Mouse (Mus musculus) lung, embryonic 15.5 days (tissue): ENCODE measurements around the gene Insl3. TPM values are rescaled to one million over a fixed set of nuclear protein-coding genes. Genes with fewer than 3 reads are reported as not detected.

ENCODE experiments used
- ATAC-seq: fragments of 200-750 bp; cut with Nextera tagmentation; 2 replicates; pipeline ENCODE4 v1.8.0; 2017; ENCODE audit warnings: moderate number of reproducible peaks, borderline replicate concordance; ENCODE audit not compliant: low FRiP score, low TSS enrichment; ENCODE audit errors: extremely low read depth
- H3K27ac ChIP-seq: fragments of 300-500 bp; sonication (generic); 2 replicates; pipeline ENCODE4 v1.5.1; 2015; ENCODE audit warnings: moderate library complexity, mild to moderate bottlenecking, inconsistent platforms
- H3K27me3 ChIP-seq: fragments of 300-500 bp; sonication (generic); 2 replicates; pipeline ENCODE4 v1.6.1; 2015; ENCODE audit warnings: inconsistent platforms
- H3K36me3 ChIP-seq: fragments of 300-500 bp; sonication (generic); 2 replicates; pipeline ENCODE4 v1.6.1; 2015; ENCODE audit warnings: inconsistent platforms
- H3K4me1 ChIP-seq: fragments of 300-500 bp; sonication (generic); 2 replicates; pipeline ENCODE4 v1.6.1; 2015; ENCODE audit warnings: inconsistent platforms
- H3K4me2 ChIP-seq: fragments of 300-500 bp; sonication (generic); 2 replicates; pipeline ENCODE4 v1.6.1; 2015; ENCODE audit warnings: inconsistent platforms, mild to moderate bottlenecking, moderate library complexity
- H3K4me3 ChIP-seq: fragments of 300-500 bp; sonication (generic); 2 replicates; pipeline ENCODE4 v1.5.1; 2015; ENCODE audit warnings: mild to moderate bottlenecking, inconsistent platforms
- H3K9ac ChIP-seq: fragments of 300-500 bp; sonication (generic); 2 replicates; pipeline ENCODE4 v1.6.1; 2015; ENCODE audit warnings: inconsistent platforms
- H3K9me3 ChIP-seq: fragments of 300-500 bp; sonication (generic); 2 replicates; pipeline ENCODE4 v1.6.1; 2016; ENCODE audit warnings: inconsistent platforms
- WGBS: fragments of 180-500 bp; shearing (Covaris S2); methylation state at CpG from one replicate; pipeline ENCODE4 v1.1.7; 2015; 5-methylcytosine and 5-hydroxymethylcytosine counted together
- polyA plus RNA-seq: library from polyadenylated mRNA; unstranded; fragments of >200 nt; fragmentation: Nextera tagmentation; extraction: Ambion mirVana; gene quantifications from 2 replicates; pipeline ENCODE4 v1.2.1, GENCODE M21; 2015

Insl3 gene
- polyA plus RNA-seq, 1 experiment from 2014 or later = 1.3 TPM

DNA sequence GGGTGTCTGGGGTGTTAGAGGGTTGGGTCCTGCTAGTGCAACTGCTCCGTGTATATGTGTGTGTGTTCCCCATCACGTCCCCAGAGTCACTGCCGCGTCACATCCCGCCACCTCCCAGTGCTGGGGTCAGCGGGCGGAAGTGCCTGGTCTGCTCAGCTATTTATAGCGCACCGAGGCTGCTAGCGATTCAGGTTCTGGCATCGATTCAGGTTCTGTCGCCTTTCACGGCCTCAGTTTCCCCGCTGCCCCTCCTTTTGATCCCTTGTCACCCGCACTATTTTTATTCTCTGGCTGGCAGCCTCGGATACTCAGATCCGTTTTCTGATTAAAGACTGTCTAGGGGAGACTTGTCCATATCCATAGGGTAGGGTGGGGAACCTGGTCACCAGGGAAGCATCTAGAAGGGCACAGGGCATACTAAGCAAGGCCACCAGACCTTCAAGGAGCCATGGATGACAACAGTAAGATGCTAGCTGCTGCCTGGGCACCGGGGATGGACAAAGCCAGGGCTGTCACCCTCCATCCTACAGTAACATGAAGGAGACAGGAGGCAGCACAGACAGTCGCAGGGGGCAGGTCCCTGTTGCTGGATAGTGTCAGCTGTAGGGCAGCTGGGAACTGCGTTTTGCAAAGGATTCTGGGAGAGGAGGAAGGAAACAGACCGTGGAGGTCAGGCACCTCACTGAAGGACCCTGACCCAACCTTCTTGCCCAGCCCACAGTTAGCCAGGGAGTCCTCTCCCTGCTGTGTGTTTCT is 20.6 kb upstream of the Insl3 start:
- no peak overlapping the region for H3K27ac ChIP-seq
- peaks cover 43% of the 10 kb centered on the region for H3K4me1 ChIP-seq
- under 1% methylated on average over 21 of the region's 21 CpGs for WGBS

DNA sequence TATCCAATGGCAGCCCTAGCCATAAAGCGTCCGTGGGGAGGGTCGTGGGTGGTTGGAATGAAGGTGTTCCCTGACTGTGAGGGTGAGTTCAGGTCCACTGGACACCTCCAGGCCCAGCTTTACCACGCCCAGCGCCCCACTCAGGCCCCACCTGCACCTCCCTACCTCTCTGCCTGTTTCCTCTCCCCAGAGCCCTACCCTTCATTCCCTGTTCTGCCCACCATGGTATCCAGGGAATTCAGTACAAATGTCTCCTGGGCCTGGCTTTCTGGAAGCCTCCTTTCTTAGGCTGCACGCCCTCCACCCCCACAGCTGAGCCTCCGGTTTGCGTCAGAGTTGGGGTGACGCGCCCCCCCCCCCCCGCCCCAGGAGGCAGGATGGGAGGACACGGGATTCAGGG is 18.8 kb upstream of the Insl3 start:
- no peak for ATAC-seq
- peak overlapping the region; percentile 47 for H3K4me3 ChIP-seq
- no peak overlapping the region for H3K27ac ChIP-seq
- peak overlapping the region; percentile 97 for H3K4me2 ChIP-seq
- peaks cover 46% of the 10 kb centered on the region for H3K27me3 ChIP-seq
- peaks cover 40% of the 10 kb centered on the region for H3K4me1 ChIP-seq
- no peaks in the 10 kb centered on the region for H3K9me3 ChIP-seq
- WGBS = 17% methylated on average over 11 of the region's 12 CpGs
- H3K9ac ChIP-seq = no peak overlapping the region
- H3K36me3 ChIP-seq = no peaks in the 10 kb centered on the region

More for the DNA sequence above, 20.6 kb upstream of the Insl3 start:
- Histone ChIP-seq H3K9me3 (no peaks in the 10 kb centered on the region), H3K4me2 (peak overlapping the region; percentile 35), H3K9ac (no peak overlapping the region), H3K27me3 (peaks cover 47% of the 10 kb centered on the region), H3K36me3 (no peaks in the 10 kb centered on the region), H3K4me3 (no peak overlapping the region; the same call in 1 of the 2 replicates)
- no peak for ATAC-seq

DNA sequence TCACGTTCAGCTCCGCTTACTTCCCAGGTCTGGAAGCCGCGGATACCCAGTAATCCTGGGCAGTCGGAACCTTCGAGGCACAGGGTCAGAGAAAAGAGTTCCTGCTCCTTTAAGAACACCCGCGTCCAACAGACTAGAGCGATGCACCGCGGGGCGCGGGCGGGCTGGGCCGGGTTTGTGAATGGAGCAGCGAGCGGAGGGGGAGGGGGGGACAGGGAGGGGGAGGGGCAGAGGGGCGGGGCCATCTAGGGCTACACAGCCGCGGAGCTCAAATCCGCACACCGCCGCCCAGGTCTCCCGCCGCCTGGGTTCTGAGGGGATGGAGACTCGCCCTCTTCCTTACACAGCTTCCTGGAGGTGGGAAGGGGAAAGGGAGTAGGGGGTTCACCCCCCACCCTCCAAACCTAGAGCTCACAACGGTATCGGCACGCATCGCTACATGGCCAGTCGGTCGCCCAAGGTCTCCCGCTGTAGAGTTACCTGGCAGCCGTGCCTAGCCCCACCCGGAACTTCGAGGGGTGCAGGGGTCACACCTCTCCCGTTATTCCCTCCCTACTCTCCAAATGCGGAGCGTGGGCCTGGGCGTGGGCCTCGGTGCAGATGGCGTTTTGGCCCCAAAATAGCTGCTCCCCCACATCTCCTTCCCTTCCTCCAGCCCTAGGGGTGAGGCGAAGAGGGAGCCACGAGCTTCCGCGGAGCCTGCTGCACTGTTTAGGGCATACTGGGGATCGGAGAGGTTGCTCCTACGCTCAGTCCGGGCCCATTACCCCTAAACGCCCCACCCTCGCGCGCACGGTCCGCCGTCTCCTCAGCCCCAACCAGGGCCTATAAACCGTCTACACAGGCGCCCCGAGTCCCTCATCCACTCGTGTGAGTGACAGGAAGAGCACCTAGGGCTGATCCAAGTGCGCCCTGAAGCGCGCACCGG is 18.1 kb upstream of the Insl3 start:
- peak; percentile 24; the same call in 1 of the 2 replicates for ATAC-seq
- peak overlapping the region; percentile 47 for H3K4me3 ChIP-seq
- H3K9me3 ChIP-seq = no peaks in the 10 kb centered on the region
- no peak overlapping the region for H3K9ac ChIP-seq
- H3K27ac ChIP-seq = no peak overlapping the region
- peak overlapping the region; percentile 97 for H3K4me2 ChIP-seq
- no peaks in the 10 kb centered on the region for H3K36me3 ChIP-seq
- H3K27me3 ChIP-seq = peaks cover 46% of the 10 kb centered on the region
- WGBS = 1% methylated on average over 50 of the region's 64 CpGs
- H3K4me1 ChIP-seq = peaks cover 37% of the 10 kb centered on the region

DNA sequence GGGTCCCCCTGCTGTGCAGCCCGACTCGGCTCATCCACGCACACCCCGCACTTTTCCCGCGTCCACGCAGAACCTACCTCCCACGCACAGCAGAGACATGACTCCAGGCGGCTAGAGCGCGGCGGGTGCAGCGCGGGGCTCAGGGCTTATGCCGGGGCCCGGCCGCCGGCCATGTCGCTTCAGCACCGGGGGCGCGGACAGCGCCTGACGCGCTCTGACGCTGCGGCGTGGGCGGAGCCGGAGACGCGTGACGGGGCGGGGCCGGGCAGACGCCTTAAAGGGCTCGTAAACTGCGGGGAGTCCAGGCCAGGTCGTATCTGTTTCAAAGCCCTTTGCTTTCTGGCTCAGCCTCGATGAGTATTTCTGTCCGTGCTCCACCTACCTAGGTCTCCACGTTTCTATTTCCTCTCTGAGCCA is 17.5 kb upstream of the Insl3 start, which contains the start of gene Unc13a:
Unc13a (minus strand) TSS at position 209 of the 417 bp plus-strand sequence.
- Histone ChIP-seq H3K9ac (0 out of 2 replicates have a peak within 1 kb of the TSS, but pooled peaks have one; percentile 27), H3K27me3 (peaks cover 40% of the 10 kb centered on the region)

DNA sequence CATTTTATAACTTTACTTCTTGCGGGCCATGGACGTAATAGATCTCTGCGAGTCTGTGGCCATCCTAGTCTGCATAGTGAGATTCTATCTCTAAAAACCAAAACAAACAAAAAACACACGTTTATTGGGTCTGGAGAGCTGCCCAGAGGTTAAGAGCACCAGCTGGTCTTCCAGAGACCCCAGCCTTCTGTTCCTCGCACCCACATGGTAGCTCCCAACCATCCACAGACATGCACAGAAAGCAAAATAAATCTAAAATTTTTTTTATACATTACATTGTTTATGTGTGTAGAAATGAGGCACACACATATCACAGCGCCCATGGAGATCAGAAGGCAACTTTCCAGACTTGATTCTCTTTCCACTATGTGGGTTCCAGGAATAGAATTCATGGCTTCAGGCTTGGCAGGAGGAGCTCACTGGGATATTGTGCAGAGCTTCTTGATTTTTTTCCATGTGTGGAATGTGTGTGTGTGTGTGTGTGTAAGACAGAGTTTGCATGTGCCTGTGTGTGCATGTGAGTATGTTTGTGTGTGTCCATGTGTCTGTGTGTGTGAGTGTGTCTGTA is 16.8 kb upstream of the Insl3 start:
- Histone ChIP-seq H3K4me1 (peaks cover 36% of the 10 kb centered on the region), H3K36me3 (no peaks in the 10 kb centered on the region), H3K27ac (no peak overlapping the region), H3K4me3 (peak overlapping the region; percentile 47; the same call in 1 of the 2 replicates), H3K9me3 (no peaks in the 10 kb centered on the region), H3K9ac (0 out of 2 replicates have a peak overlapping the region, but pooled peaks have one; percentile 27), H3K27me3 (peaks cover 34% of the 10 kb centered on the region), H3K4me2 (peak overlapping the region; percentile 97)
- ATAC-seq = no peak
- WGBS = 54% methylated on average over 6 of the region's 6 CpGs

More for the DNA sequence above, 17.5 kb upstream of the Insl3 start, which contains the start of gene Unc13a:
- ATAC-seq = peak; percentile 67; the same call in 1 of the 2 replicates
- no peak within 1 kb of the TSS for H3K27ac ChIP-seq
- WGBS = under 1% methylated on average over 42 of the region's 42 CpGs
- H3K4me3 ChIP-seq = peak within 1 kb of the TSS; percentile 47
- no peaks in the 10 kb centered on the region for H3K36me3 ChIP-seq
- H3K4me1 ChIP-seq = peaks cover 36% of the 10 kb centered on the region
- H3K4me2 ChIP-seq = peak within 1 kb of the TSS; percentile 97
- no peaks in the 10 kb centered on the region for H3K9me3 ChIP-seq

DNA sequence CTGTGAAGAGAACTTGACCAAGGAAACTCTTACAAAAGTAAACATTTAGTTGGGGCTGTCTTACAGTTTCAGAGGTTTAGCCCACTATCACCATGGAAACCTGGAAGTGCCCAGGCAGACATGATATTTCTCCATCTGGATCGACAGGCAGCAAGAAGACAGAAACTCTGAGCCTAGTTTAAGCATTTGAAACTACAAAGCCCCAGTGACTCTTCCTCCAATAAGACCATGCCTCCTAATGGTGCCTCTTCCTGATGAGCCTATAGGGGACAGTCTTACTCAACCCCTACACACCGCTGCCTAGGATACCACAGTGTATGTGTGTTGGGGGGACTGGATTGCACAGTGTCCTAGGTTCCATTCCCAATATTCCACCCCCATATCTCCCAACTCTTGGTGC is 14.9 kb upstream of the Insl3 start:
- WGBS = 49% methylated on average over 2 of the region's 2 CpGs
- Histone ChIP-seq H3K27ac (no peak overlapping the region), H3K4me3 (no peak overlapping the region), H3K4me1 (peaks cover 27% of the 10 kb centered on the region), H3K27me3 (peaks cover 36% of the 10 kb centered on the region), H3K4me2 (no peak overlapping the region), H3K36me3 (no peaks in the 10 kb centered on the region), H3K9me3 (no peaks in the 10 kb centered on the region), H3K9ac (no peak overlapping the region)
- no peak for ATAC-seq

DNA sequence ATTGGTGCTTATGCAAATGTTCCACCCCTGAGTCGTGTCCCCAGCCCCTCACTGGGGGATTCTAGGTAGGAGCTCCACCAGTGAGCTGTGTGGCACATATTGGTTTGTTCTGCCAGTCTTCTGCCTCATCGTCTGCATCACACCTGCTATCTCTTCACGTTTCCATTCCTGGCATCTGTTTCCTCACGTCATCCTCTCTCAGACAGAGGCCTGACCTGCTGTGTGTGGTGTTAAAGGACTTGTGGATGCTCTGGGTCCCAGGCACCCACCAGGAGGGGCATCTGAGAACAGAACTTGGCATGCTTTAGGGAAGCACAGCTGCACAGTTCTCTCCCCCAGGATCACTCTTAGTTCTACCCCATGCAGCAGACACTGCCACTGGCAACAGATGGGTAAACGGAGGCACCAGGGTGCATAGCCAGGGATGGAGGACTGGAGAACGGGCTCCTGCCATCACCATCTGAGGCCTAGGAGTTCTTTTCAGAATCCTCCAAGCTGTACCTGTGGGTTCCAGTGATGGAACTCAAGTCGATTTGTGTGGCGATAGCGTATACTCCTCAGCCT is 13.5 kb upstream of the Insl3 start:
- Histone ChIP-seq H3K9me3 (no peaks in the 10 kb centered on the region), H3K4me3 (peak overlapping the region; percentile 59; the same call in 1 of the 2 replicates), H3K27ac (no peak overlapping the region), H3K9ac (no peak overlapping the region), H3K4me2 (peak overlapping the region; percentile 79), H3K36me3 (no peaks in the 10 kb centered on the region), H3K4me1 (peaks cover 36% of the 10 kb centered on the region), H3K27me3 (peaks cover 40% of the 10 kb centered on the region)
- WGBS = 37% methylated on average over 9 of the region's 9 CpGs
- no peak for ATAC-seq

DNA sequence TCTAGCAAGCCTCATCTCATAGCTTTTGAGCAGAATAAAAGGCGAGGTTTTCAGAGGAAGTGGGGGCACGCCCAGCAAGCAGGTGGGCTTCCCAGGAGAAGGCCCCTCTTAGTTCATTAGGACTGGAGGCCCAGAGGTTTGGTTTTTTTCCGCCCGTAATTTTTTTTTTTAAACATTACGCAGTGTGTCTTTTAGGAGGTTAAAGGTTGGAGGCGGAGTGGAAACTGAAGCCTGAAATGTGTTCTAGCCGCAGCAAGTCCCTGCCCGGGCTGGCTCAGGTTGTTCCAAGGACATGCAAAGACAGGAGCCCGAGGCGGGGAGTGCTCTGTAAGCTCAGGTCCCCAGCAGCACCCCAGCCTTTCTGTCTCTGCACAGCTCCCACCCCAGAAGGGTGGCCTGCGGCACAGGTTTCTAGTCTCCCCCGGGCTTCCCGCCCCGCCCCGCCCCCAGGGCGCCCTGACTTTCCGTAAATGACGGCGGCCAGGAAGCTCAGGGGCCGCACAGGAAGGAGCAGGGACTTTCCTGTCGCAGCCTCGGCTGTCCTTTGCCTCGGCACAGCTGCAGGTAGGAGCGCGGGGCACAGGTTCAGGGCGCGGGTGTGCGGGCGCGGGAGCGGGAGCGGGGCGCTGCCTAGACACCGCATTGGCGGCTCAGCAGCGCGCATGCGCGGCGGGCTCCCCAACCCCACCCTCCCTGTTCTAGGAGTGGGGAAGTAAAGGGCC is 12.8 kb upstream of the Insl3 start, which contains the start of gene Jak3:
Jak3 (plus strand) TSS at position 277 of the 722 bp plus-strand sequence.
- WGBS = 3% methylated on average over 40 of the region's 40 CpGs
- Histone ChIP-seq H3K4me2 (peak within 1 kb of the TSS; percentile 79), H3K4me1 (peaks cover 31% of the 10 kb centered on the region), H3K36me3 (no peaks in the 10 kb centered on the region), H3K9ac (peak within 1 kb of the TSS; percentile 64), H3K27me3 (peaks cover 40% of the 10 kb centered on the region), H3K27ac (peak within 1 kb of the TSS; percentile 75), H3K9me3 (no peaks in the 10 kb centered on the region), H3K4me3 (peak within 1 kb of the TSS; percentile 59)
- peak; percentile 29; the same call in 1 of the 2 replicates for ATAC-seq

DNA sequence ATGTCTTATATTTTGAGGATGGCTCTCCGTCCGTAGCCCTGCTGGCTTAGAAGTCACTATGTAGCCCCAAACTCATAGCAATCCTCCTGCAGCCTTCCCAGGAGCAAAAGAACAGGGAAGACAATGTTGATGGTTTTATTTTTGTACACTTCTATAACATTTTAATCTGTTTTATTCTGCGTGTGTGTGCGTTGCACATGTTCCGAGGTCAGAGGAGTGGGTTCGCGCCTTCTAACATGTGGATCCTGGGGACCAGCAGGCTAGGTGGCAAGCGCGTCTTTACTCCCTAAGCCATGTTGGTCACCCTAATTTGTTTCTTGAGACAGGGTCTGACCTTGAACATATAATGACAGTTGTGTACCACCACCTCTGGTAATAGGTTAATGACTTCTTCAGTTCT is 12.2 kb upstream of the Insl3 start:
- H3K9me3 ChIP-seq = no peaks in the 10 kb centered on the region
- peaks cover 27% of the 10 kb centered on the region for H3K4me1 ChIP-seq
- H3K4me2 ChIP-seq = peak overlapping the region; percentile 79
- H3K4me3 ChIP-seq = peak overlapping the region; percentile 59
- H3K36me3 ChIP-seq = no peaks in the 10 kb centered on the region
- H3K27me3 ChIP-seq = peaks cover 43% of the 10 kb centered on the region
- WGBS = 48% methylated on average over 9 of the region's 9 CpGs
- H3K9ac ChIP-seq = peak overlapping the region; percentile 64
- peak overlapping the region; percentile 75 for H3K27ac ChIP-seq
- ATAC-seq = no peak

DNA sequence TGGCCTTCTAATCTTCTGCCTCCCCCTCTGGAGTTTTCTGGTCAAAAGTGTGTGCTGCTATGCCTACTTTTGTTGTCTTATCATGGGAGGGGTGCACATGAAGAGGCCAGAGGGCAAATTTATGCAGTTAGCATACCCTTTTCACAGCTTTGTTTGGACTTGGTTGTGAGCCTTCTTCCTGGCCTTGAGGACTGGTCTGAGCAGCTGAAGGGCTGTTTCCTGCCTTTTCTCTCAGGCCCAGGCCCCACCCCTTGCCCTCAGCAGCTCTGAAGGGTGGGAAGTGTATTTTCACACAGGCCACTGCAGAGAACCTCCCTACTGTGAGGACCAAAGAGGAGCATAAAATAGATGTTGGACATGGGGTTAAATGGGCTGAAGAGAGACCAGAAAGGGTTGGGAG is 11.5 kb upstream of the Insl3 start:
- peaks cover 50% of the 10 kb centered on the region for H3K27me3 ChIP-seq
- ATAC-seq = no peak
- H3K4me1 ChIP-seq = peaks cover 24% of the 10 kb centered on the region
- H3K4me2 ChIP-seq = peak overlapping the region; percentile 79
- no peak overlapping the region for H3K9ac ChIP-seq
- no peak overlapping the region for H3K4me3 ChIP-seq
- no peaks in the 10 kb centered on the region for H3K36me3 ChIP-seq
- H3K27ac ChIP-seq = peak overlapping the region; percentile 30; the same call in 1 of the 2 replicates
- no peaks in the 10 kb centered on the region for H3K9me3 ChIP-seq
